Mouse (Mus musculus) NIH3T3 (cell line): ENCODE measurements at regions not wholly inside any gene's neighbourhood (a gene's known extent, or its start where the extent isn't known, plus 50 kb on each side); places are given as distances from the start of the nearest gene placed in this dataset.

ENCODE experiments used
- DNase-seq: peaks from one replicate; pipeline ENCODE4 v3.0.0-alpha.2; 2012; ENCODE audit warnings: low read depth

GRCm38 (mm10) chr2:174178801-174179200 lies 68.7 kb downstream of the Npepl1 start:
- no peak for DNase-seq

GRCm38 (mm10) chr2:174184797-174185196 lies 74.6 kb downstream of the Npepl1 start:
- no peak for DNase-seq

GRCm38 (mm10) chr2:174191071-174191470 lies 80.9 kb downstream of the Npepl1 start:
- DNase-seq: no peak

- no peak for DNase-seq
Observed at GRCm38 (mm10) chr2:174191516-174191915, 81.4 kb downstream of the Npepl1 start.

- no peak for DNase-seq
Observed at GRCm38 (mm10) chr2:174192026-174192425, 81.9 kb downstream of the Npepl1 start.

GRCm38 (mm10) chr2:174193506-174193905 lies 83.4 kb downstream of the Npepl1 start:
- peak; percentile 69 for DNase-seq

- DNase-seq: no peak
Observed at GRCm38 (mm10) chr2:174195651-174196050, 85.5 kb downstream of the Npepl1 start.

- DNase-seq: no peak
Observed at GRCm38 (mm10) chr2:174196696-174197215, 86.6 kb downstream of the Npepl1 start.

GRCm38 (mm10) chr2:174197306-174197945 lies 86.7 kb upstream of the Gnas start:
- no peak for DNase-seq

- DNase-seq: no peak
Observed at GRCm38 (mm10) chr2:174198406-174198971, 85.6 kb upstream of the Gnas start.

GRCm38 (mm10) chr2:174199961-174200862 lies 83.9 kb upstream of the Gnas start:
- DNase-seq: peak; percentile 73

- DNase-seq: no peak
Observed at GRCm38 (mm10) chr2:174203412-174203811, 80.7 kb upstream of the Gnas start.

GRCm38 (mm10) chr2:174211681-174212080 lies 72.4 kb upstream of the Gnas start:
- DNase-seq: no peak

- peak; percentile 86 for DNase-seq
Observed at GRCm38 (mm10) chr2:174226660-174227059, 57.5 kb upstream of the Gnas start.
